ENCODE assay signal across 23 mouse cellular contexts in the genomic region with DNA sequence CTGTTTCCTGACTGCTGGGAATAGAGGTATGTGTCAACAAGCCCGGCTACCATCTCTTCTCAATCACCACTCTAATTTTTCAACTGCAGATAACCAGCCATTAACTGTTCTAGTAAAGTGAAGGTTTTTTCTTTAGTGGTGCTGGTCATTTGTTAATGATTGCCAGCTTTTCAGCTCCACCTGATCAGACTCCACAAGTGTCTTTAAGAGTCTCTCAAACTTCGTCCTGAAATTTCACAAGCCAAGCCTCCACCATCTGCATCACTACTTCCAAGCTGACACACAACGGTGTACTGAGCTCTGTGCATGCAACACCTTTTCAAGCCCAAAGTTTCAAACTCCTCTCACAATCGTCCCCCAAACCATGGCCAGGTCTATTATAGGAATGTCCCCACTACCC. TPM values are rescaled to one million over a fixed set of nuclear protein-coding genes. Genes with fewer than 3 reads are reported as not detected.
DNase-seq lines count a peak whose midpoint lies in the region; ATAC-seq and TF ChIP-seq lines count a peak whose summit lies in the region.
"Had no signal": no experiment of that assay in that cellular context is flagged by ENCODE, and none has a peak within 500 bp of the region (broad histone marks: within the 10 kb centered on the region; RNA-seq: fewer than 3 reads in every experiment).

No protein-coding gene starts in this region.

- 0 out of 2 replicates have a peak overlapping the region, but pooled peaks have one; percentile 11 for H3K27ac ChIP-seq in liver, postnatal 0 days (ENCODE audit: low read depth)
- peak overlapping the region; percentile 38; the same call in 1 of the 2 replicates for H3K27ac ChIP-seq in lung, embryonic 14.5 days (ENCODE audit: low read depth)
- H3K27ac ChIP-seq: embryonic facial prominence, embryonic 13.5 days; forebrain, embryonic 13.5 days; gastrocnemius, adult 2 months; heart, embryonic 10.5 days; midbrain, embryonic 13.5 days had no signal

- DNase-seq in liver, postnatal 0 days, result no peak
- no peak for DNase-seq in liver
- peak; percentile 64 for DNase-seq in kidney, adult 9 months
- peak; percentile 23 for DNase-seq in lung, embryonic 14.5 days
- peak; percentile 62 for DNase-seq in lung, postnatal 25 days (ENCODE audit: low spot score)
- no peak for DNase-seq in layer of hippocampus, adult 9-10 months (ENCODE audit: low spot score)
- no peak for DNase-seq in c-Kit-positive CD71-positive TER-119-positive erythroid progenitor cells, embryonic 14.5 days (ENCODE audit: low spot score)
- DNase-seq in layer of hippocampus, adult 8-10 months (ENCODE audit: low spot score in 2 of 2), result no peak
- DNase-seq: adrenal gland, adult 8-10 months; B cell, adult 2 months; cerebellum, adult 18-20 months; gastrocnemius, adult 2 months had no signal

- H3K36me3 ChIP-seq in liver, postnatal 0 days (replicated peaks; ENCODE audit: insufficient read depth, low read length), result peaks cover 1% of the 10 kb centered on the region; the same call in 1 of the 2 replicates
- H3K36me3 ChIP-seq in lung, embryonic 14.5 days (ENCODE audit: insufficient read depth), result peaks cover 6% of the 10 kb centered on the region; the same call in 1 of the 2 replicates
- H3K36me3 ChIP-seq: embryonic facial prominence, embryonic 13.5 days had no signal

- H3K27me3 ChIP-seq in liver, postnatal 0 days (ENCODE audit: insufficient read depth, low read length), result no peaks in the 10 kb centered on the region
- H3K27me3 ChIP-seq in lung, embryonic 14.5 days (ENCODE audit: insufficient read depth, low read length), result no peaks in the 10 kb centered on the region
- H3K27me3 ChIP-seq: CH12.LX; embryonic facial prominence, embryonic 13.5 days; forebrain, embryonic 13.5 days; megakaryocyte, embryonic 14.5 days; midbrain, embryonic 13.5 days had no signal

- H3K4me3 ChIP-seq in liver, postnatal 0 days (ENCODE audit: low read depth, low read length), result no peak overlapping the region
- no peak overlapping the region for H3K4me3 ChIP-seq in lung, embryonic 14.5 days (ENCODE audit: low read depth, low read length)
- H3K4me3 ChIP-seq: embryonic facial prominence, embryonic 13.5 days; erythroblast, embryonic 14.5 days; forebrain, embryonic 13.5 days; gastrocnemius, adult 2 months; heart, embryonic 10.5 days; megakaryocyte, embryonic 14.5 days; midbrain, embryonic 13.5 days had no signal

- 72% methylated on average over 4 of the region's 4 CpGs for WGBS in liver, postnatal 0 days (ENCODE audit: insufficient replicate concordance)
- 62% methylated on average over 4 of the region's 4 CpGs for WGBS in lung, embryonic 14.5 days

- no peak overlapping the region for H3K4me2 ChIP-seq in liver, postnatal 0 days (ENCODE audit: low read depth, low read length)
- no peak overlapping the region for H3K4me2 ChIP-seq in lung, embryonic 14.5 days
- H3K4me2 ChIP-seq: embryonic facial prominence, embryonic 13.5 days; forebrain, embryonic 13.5 days; midbrain, embryonic 13.5 days had no signal

- no peak; the same call in 1 of the 2 replicates for ATAC-seq in liver, postnatal 0 days
- peak; percentile 45; the same call in 1 of the 2 replicates for ATAC-seq in lung, embryonic 14.5 days (ENCODE audit: insufficient read depth)
- ATAC-seq: forebrain, embryonic 13.5 days; hindbrain, embryonic 16.5 days; midbrain, embryonic 13.5 days had no signal

- TF ChIP-seq EP300 in liver, postnatal 0 days (IDR thresholded peaks at IDR 0.05; ENCODE audit: low read depth), result no peak

- no peaks in the 10 kb centered on the region for H3K9me3 ChIP-seq in liver, postnatal 0 days (ENCODE audit: low read length)
- H3K9me3 ChIP-seq in lung, embryonic 14.5 days (ENCODE audit: low read depth, low read length), result no peaks in the 10 kb centered on the region
- H3K9me3 ChIP-seq: embryonic facial prominence, embryonic 13.5 days; forebrain, embryonic 13.5 days; G1E; heart, embryonic 10.5 days; midbrain, embryonic 13.5 days had no signal

- no peak overlapping the region for H3K9ac ChIP-seq in liver, postnatal 0 days (replicated peaks)
- H3K9ac ChIP-seq in lung, embryonic 14.5 days, result no peak overlapping the region
- H3K9ac ChIP-seq: embryonic facial prominence, embryonic 13.5 days; forebrain, embryonic 13.5 days; midbrain, embryonic 13.5 days had no signal

- H3K4me1 ChIP-seq in liver, postnatal 0 days (ENCODE audit: insufficient read depth), result peaks cover 9% of the 10 kb centered on the region; the same call in 1 of the 2 replicates
- H3K4me1 ChIP-seq in lung, embryonic 14.5 days (ENCODE audit: insufficient read depth), result no peaks in the 10 kb centered on the region

- TF ChIP-seq CTCF in liver, postnatal 0 days (IDR thresholded peaks at IDR 0.05; ENCODE audit: low read depth), result no peak
- TF ChIP-seq CTCF in lung, embryonic 14.5 days (IDR thresholded peaks at IDR 0.05; ENCODE audit: low read depth), result no peak

RNA-seq across cellular contexts. Expression of gene Cox7a2, which starts 5.7 kb away (rescaled TPM):
- polyA plus RNA-seq in liver, postnatal 0 days (2015; fragmentation: Nextera tagmentation; extraction: Ambion mirVana), result 756 and 780 TPM in 2 replicates
- polyA plus RNA-seq in lung, embryonic 14.5 days (2014; fragmentation: Nextera tagmentation; extraction: Ambion mirVana), result 650 and 710 TPM in 2 replicates
- 100 to 1,000 TPM; 317 to 352 (median 338) TPM for total RNA-seq in layer of hippocampus, adult 8-10 months (2022)

RNA-seq across cellular contexts. Expression of gene Tmem30a, which starts 28.0 kb away (rescaled TPM):
- 59.7 and 67.5 TPM in 2 replicates for polyA plus RNA-seq in liver, postnatal 0 days (2015; fragmentation: Nextera tagmentation; extraction: Ambion mirVana)
- 92.2 and 94.0 TPM in 2 replicates for polyA plus RNA-seq in lung, embryonic 14.5 days (2014; fragmentation: Nextera tagmentation; extraction: Ambion mirVana)
- 100 to 1,000 TPM; 230 to 260 (median 239) TPM for total RNA-seq in layer of hippocampus, adult 8-10 months (2022)

RNA-seq across cellular contexts. Expression of gene Col12a1, which starts 46.7 kb away (rescaled TPM):
- 2.2 and 2.3 TPM in 2 replicates for polyA plus RNA-seq in liver, postnatal 0 days (2015; fragmentation: Nextera tagmentation; extraction: Ambion mirVana)
- polyA plus RNA-seq in lung, embryonic 14.5 days (2014; fragmentation: Nextera tagmentation; extraction: Ambion mirVana), result 19.4 and 21.4 TPM in 2 replicates
- total RNA-seq in layer of hippocampus, adult 8-10 months (2022), result 1 to 10 TPM; 4.8 to 8.2 (median 6.1) TPM
- total RNA-seq: granulocyte monocyte progenitor cell, adult 5-6 weeks; hematopoietic stem cell, adult 5-6 weeks had no signal
- polyA plus RNA-seq: erythroblast, embryonic 14.5 days had no signal

Comparison
In these comparisons a context has a peak if more than half of its experiments do, and no peak if none do; other contexts are left out.
1. DNase-seq: peak in kidney, adult 9 months (single experiment), lung, embryonic 14.5 days (single experiment) and lung, postnatal 25 days (single experiment); none in liver, postnatal 0 days (single experiment), liver (single experiment), layer of hippocampus, adult 9-10 months (single experiment), c-Kit-positive CD71-positive TER-119-positive erythroid progenitor cells, embryonic 14.5 days (single experiment) and layer of hippocampus, adult 8-10 months (0 of 2).